7 mouse cellular contexts compared by ENCODE assay signal in genomic region chr3:105704031-105705008, GRCm38 (mm10). TPM values are rescaled to one million over a fixed set of nuclear protein-coding genes. Genes with fewer than 3 reads are reported as not detected.
DNase-seq lines count a peak whose midpoint lies in the region; ATAC-seq lines count a peak whose summit lies in the region.

Gene Inka2, plus strand, starts transcription at chr3:105704599.

- H3K4me1 ChIP-seq in intestine, embryonic 14.5 days (replicated peaks; ENCODE audit: control insufficient read depth, insufficient read depth, low read length): peaks cover 2% of the 10 kb centered on the region; the same call in 1 of the 2 replicates
- peaks cover 4% of the 10 kb centered on the region; the same call in 1 of the 2 replicates for H3K4me1 ChIP-seq in midbrain, embryonic 11.5 days (ENCODE audit: control insufficient read depth, insufficient read depth, low read length)

- peak; percentile 96 for ATAC-seq in intestine, embryonic 14.5 days (replicated peaks; ENCODE audit: low FRiP score, low TSS enrichment, low read depth)
- ATAC-seq in midbrain, embryonic 11.5 days (ENCODE audit: low FRiP score): peak; percentile 98

- whole genome bisulfite sequencing in intestine, embryonic 14.5 days: 6% methylated on average over 38 of the region's 43 CpGs
- 2% methylated on average over 40 of the region's 43 CpGs for WGBS in midbrain, embryonic 11.5 days

- intact Hi-C loops in left cerebral cortex, postnatal 4 days (cut with DNase I): no loop called here

- H3K27ac ChIP-seq in intestine, embryonic 14.5 days (ENCODE audit: low read depth): no peak within 1 kb of the TSS
- H3K27ac ChIP-seq in midbrain, embryonic 11.5 days (ENCODE audit: low read depth, low read length): no peak within 1 kb of the TSS

- no peaks in the 10 kb centered on the region for H3K36me3 ChIP-seq in intestine, embryonic 14.5 days (ENCODE audit: control insufficient read depth, insufficient read depth, low read length)
- no peaks in the 10 kb centered on the region for H3K36me3 ChIP-seq in midbrain, embryonic 11.5 days (ENCODE audit: control insufficient read depth, insufficient read depth, low read length)

- peaks cover 17% of the 10 kb centered on the region for H3K27me3 ChIP-seq in intestine, embryonic 14.5 days (replicated peaks; ENCODE audit: control insufficient read depth, insufficient read depth, low read length)
- peaks cover 19% of the 10 kb centered on the region; the same call in 1 of the 2 replicates for H3K27me3 ChIP-seq in midbrain, embryonic 11.5 days (ENCODE audit: control insufficient read depth, insufficient read depth, low read length)

- H3K4me3 ChIP-seq in intestine, embryonic 14.5 days (ENCODE audit: low read depth, low read length): peak within 1 kb of the TSS; percentile 52
- H3K4me3 ChIP-seq in midbrain, embryonic 11.5 days (ENCODE audit: low read depth, low read length): peak within 1 kb of the TSS; percentile 58

- DNase-seq in adrenal gland, adult 8-10 months: peak; percentile 77
- peak; percentile 91 for DNase-seq in embryo, embryonic 10.5 days (ENCODE audit: low spot score)
- peak; percentile 86 for DNase-seq in gastrocnemius, postnatal 25 days
- DNase-seq in intestine, embryonic 14.5 days (ENCODE audit: low spot score): peak; percentile 80
- DNase-seq in left cerebral cortex, postnatal 4 days: peak; percentile 86
- DNase-seq in midbrain, embryonic 11.5 days (ENCODE audit: low spot score, missing footprints): peak; percentile 97
- DNase-seq in skeletal muscle tissue, adult 2 months (ENCODE audit: low read depth, low spot score): peak; percentile 89

- peak within 1 kb of the TSS; percentile 99 for H3K4me2 ChIP-seq in intestine, embryonic 14.5 days (ENCODE audit: low read length)
- H3K4me2 ChIP-seq in midbrain, embryonic 11.5 days: peak within 1 kb of the TSS; percentile 94

- H3K9me3 ChIP-seq in intestine, embryonic 14.5 days (ENCODE audit: control insufficient read depth, low read length): no peaks in the 10 kb centered on the region
- H3K9me3 ChIP-seq in midbrain, embryonic 11.5 days (ENCODE audit: control insufficient read depth, low read length): no peaks in the 10 kb centered on the region

- H3K9ac ChIP-seq in intestine, embryonic 14.5 days (ENCODE audit: low read length): peak within 1 kb of the TSS; percentile 48
- peak within 1 kb of the TSS; percentile 72 for H3K9ac ChIP-seq in midbrain, embryonic 11.5 days (ENCODE audit: low read length)

RNA-seq across cellular contexts. Expression of gene Inka2, which starts in this region (rescaled TPM):
- 1 to 10 TPM; 4.6 to 8.5 (median 5.4) TPM for total RNA-seq in adrenal gland, adult 8-10 months (2022)
- 1 to 10 TPM; 2.6 to 6.0 TPM for total RNA-seq in gastrocnemius, postnatal 25 days (2021)
- 0.81 and 1.1 TPM in 2 replicates for polyA plus RNA-seq in intestine, embryonic 14.5 days (2014; fragmentation: Nextera tagmentation; extraction: Ambion mirVana)
- 10 to 100 TPM; 14.7 to 15.5 TPM for total RNA-seq in left cerebral cortex, postnatal 4 days (2021)
- 0.34 and 0.56 TPM in 2 replicates for polyA plus RNA-seq in midbrain, embryonic 11.5 days (2014; fragmentation: Nextera tagmentation; extraction: Ambion mirVana)

Comparison
In these comparisons a context has a peak if more than half of its experiments do, and no peak if none do; other contexts are left out.
1. Peak in DNase-seq, ATAC-seq, H3K4me3 ChIP-seq, H3K9ac ChIP-seq and H3K4me2 ChIP-seq in midbrain, embryonic 11.5 days; RNA of the gene not detected or under 1 TPM.